Mouse (Mus musculus) liver, embryonic 15.5 days (tissue): ENCODE results near the gene Mybbp1a. TPM values are rescaled to one million over a fixed set of nuclear protein-coding genes. Genes with fewer than 3 reads are reported as not detected.

Experiments used
- ATAC-seq: fragments of 200-750 bp; cut with Nextera tagmentation; 2 replicates; pipeline ENCODE4 v1.8.0; 2017; ENCODE audit warnings: moderate number of reproducible peaks, mild to moderate bottlenecking, moderate library complexity; ENCODE audit not compliant: insufficient read depth
- H3K27ac ChIP-seq: fragments of 300-500 bp; sonication (generic); replicated peaks from 2 replicates; pipeline ENCODE4 v1.5.1; 2015; ENCODE audit warnings: mild to moderate bottlenecking, inconsistent platforms
- H3K27me3 ChIP-seq: fragments of 300-500 bp; sonication (generic); 2 replicates; pipeline ENCODE4 v1.6.1; 2015; ENCODE audit warnings: mild to moderate bottlenecking, inconsistent platforms
- H3K36me3 ChIP-seq: fragments of 300-500 bp; sonication (generic); replicated peaks from 2 replicates; pipeline ENCODE4 v1.6.1; 2015; ENCODE audit warnings: moderate library complexity, mild to moderate bottlenecking, inconsistent platforms
- H3K4me1 ChIP-seq: fragments of 300-500 bp; sonication (generic); replicated peaks from 2 replicates; pipeline ENCODE4 v1.6.1; 2015; ENCODE audit warnings: inconsistent platforms
- H3K4me2 ChIP-seq: fragments of 300-500 bp; sonication (generic); 2 replicates; pipeline ENCODE4 v1.6.1; 2015; ENCODE audit warnings: moderate library complexity, mild to moderate bottlenecking, inconsistent platforms
- H3K4me3 ChIP-seq: fragments of 300-500 bp; sonication (generic); replicated peaks from 2 replicates; pipeline ENCODE4 v1.5.1; 2015; ENCODE audit warnings: mild to moderate bottlenecking, inconsistent platforms
- H3K9ac ChIP-seq: fragments of 300-500 bp; sonication (generic); 2 replicates; pipeline ENCODE4 v1.6.1; 2015; ENCODE audit warnings: moderate library complexity, mild to moderate bottlenecking, inconsistent platforms
- H3K9me3 ChIP-seq: fragments of 300-500 bp; sonication (generic); replicated peaks from 2 replicates; pipeline ENCODE4 v1.6.1; 2016; ENCODE audit warnings: inconsistent platforms
- WGBS: fragments of 180-500 bp; shearing (Covaris S2); methylation state at CpG from one replicate; pipeline ENCODE4 v1.1.7; 2015; ENCODE audit warnings: mixed read lengths; ENCODE audit not compliant: insufficient replicate concordance; 5-methylcytosine and 5-hydroxymethylcytosine counted together
- polyA plus RNA-seq: library from polyadenylated mRNA; unstranded; fragments of >200 nt; fragmentation: Nextera tagmentation; extraction: Ambion mirVana; gene quantifications from 2 replicates; pipeline ENCODE4 v1.2.1, GENCODE M21; 2015

Gene Mybbp1a
- 66.0 and 70.7 TPM in 2 replicates for polyA plus RNA-seq

GRCm38 (mm10) chr11:72440965-72441664 is at the start of gene Mybbp1a:
Mybbp1a (plus strand) TSS chr11:72441355.
- WGBS, result under 1% methylated on average over 46 of the region's 46 CpGs
- Histone ChIP-seq H3K27me3 (no peaks in the 10 kb centered on the region), H3K27ac (peak within 1 kb of the TSS; percentile 66), H3K4me2 (peak within 1 kb of the TSS; percentile 84), H3K4me1 (peaks cover 23% of the 10 kb centered on the region), H3K9ac (peak within 1 kb of the TSS; percentile 65), H3K4me3 (peak within 1 kb of the TSS; percentile 74), H3K9me3 (no peaks in the 10 kb centered on the region), H3K36me3 (peaks cover 41% of the 10 kb centered on the region)
- peak; percentile 87 for ATAC-seq

- H3K9ac ChIP-seq, result no peak overlapping the region
- no peaks in the 10 kb centered on the region for H3K36me3 ChIP-seq
- H3K9me3 ChIP-seq, result no peaks in the 10 kb centered on the region
- no peak overlapping the region for H3K4me3 ChIP-seq
- H3K4me1 ChIP-seq, result no peaks in the 10 kb centered on the region
- ATAC-seq, result no peak
- no peaks in the 10 kb centered on the region; the same call in 1 of the 2 replicates for H3K27me3 ChIP-seq
- H3K27ac ChIP-seq, result no peak overlapping the region
- no peak overlapping the region for H3K4me2 ChIP-seq
- WGBS, result 52% methylated on average over 3 of the region's 3 CpGs
Measured at GRCm38 (mm10) chr11:72393243-72393642, 47.9 kb upstream of the Mybbp1a start.

- Histone ChIP-seq H3K9ac (no peak overlapping the region), H3K36me3 (no peaks in the 10 kb centered on the region), H3K4me1 (no peaks in the 10 kb centered on the region), H3K4me3 (no peak overlapping the region), H3K27me3 (no peaks in the 10 kb centered on the region; the same call in 1 of the 2 replicates), H3K9me3 (no peaks in the 10 kb centered on the region), H3K4me2 (no peak overlapping the region), H3K27ac (no peak overlapping the region)
- WGBS, result 46% methylated on average over 5 of the region's 5 CpGs
- no peak for ATAC-seq
Measured at GRCm38 (mm10) chr11:72393669-72394068, 47.5 kb upstream of the Mybbp1a start.

GRCm38 (mm10) chr11:72394694-72395093 is 46.5 kb upstream of the Mybbp1a start:
- Histone ChIP-seq H3K4me1 (no peaks in the 10 kb centered on the region), H3K27me3 (no peaks in the 10 kb centered on the region; the same call in 1 of the 2 replicates), H3K4me3 (no peak overlapping the region), H3K27ac (no peak overlapping the region), H3K9me3 (no peaks in the 10 kb centered on the region), H3K9ac (no peak overlapping the region), H3K36me3 (no peaks in the 10 kb centered on the region), H3K4me2 (no peak overlapping the region)
- ATAC-seq, result no peak
- 33% methylated on average over 2 of the region's 2 CpGs for WGBS

GRCm38 (mm10) chr11:72395652-72396051 is 45.5 kb upstream of the Mybbp1a start:
- 73% methylated on average over 6 of the region's 6 CpGs for WGBS
- no peaks in the 10 kb centered on the region for H3K9me3 ChIP-seq
- no peak overlapping the region for H3K4me2 ChIP-seq
- no peak overlapping the region for H3K27ac ChIP-seq
- no peak for ATAC-seq
- no peaks in the 10 kb centered on the region; the same call in 1 of the 2 replicates for H3K27me3 ChIP-seq
- no peak overlapping the region for H3K9ac ChIP-seq
- H3K4me1 ChIP-seq, result no peaks in the 10 kb centered on the region
- H3K4me3 ChIP-seq, result no peak overlapping the region
- no peaks in the 10 kb centered on the region for H3K36me3 ChIP-seq

- H3K4me1 ChIP-seq, result no peaks in the 10 kb centered on the region
- H3K4me2 ChIP-seq, result no peak overlapping the region
- no peak overlapping the region for H3K9ac ChIP-seq
- no peaks in the 10 kb centered on the region for H3K36me3 ChIP-seq
- no peak overlapping the region for H3K4me3 ChIP-seq
- no peaks in the 10 kb centered on the region for H3K9me3 ChIP-seq
- 0 out of 2 replicates have a peak, but pooled peaks have one; percentile 47 for ATAC-seq
- WGBS, result 59% methylated on average over 7 of the region's 7 CpGs
- H3K27me3 ChIP-seq, result no peaks in the 10 kb centered on the region; the same call in 1 of the 2 replicates
- H3K27ac ChIP-seq, result no peak overlapping the region
Measured at GRCm38 (mm10) chr11:72396621-72397020, 44.5 kb upstream of the Mybbp1a start.

GRCm38 (mm10) chr11:72397072-72397471 is 44.1 kb upstream of the Mybbp1a start:
- no peaks in the 10 kb centered on the region for H3K4me1 ChIP-seq
- H3K27me3 ChIP-seq, result no peaks in the 10 kb centered on the region; the same call in 1 of the 2 replicates
- H3K4me3 ChIP-seq, result no peak overlapping the region
- H3K9ac ChIP-seq, result no peak overlapping the region
- H3K27ac ChIP-seq, result no peak overlapping the region
- ATAC-seq, result no peak
- no peaks in the 10 kb centered on the region for H3K36me3 ChIP-seq
- no peaks in the 10 kb centered on the region for H3K9me3 ChIP-seq
- no peak overlapping the region for H3K4me2 ChIP-seq
- WGBS, result 74% methylated on average over 10 of the region's 10 CpGs

GRCm38 (mm10) chr11:72397811-72398525 is 43.2 kb upstream of the Mybbp1a start:
- no peak overlapping the region for H3K4me2 ChIP-seq
- ATAC-seq, result no peak
- WGBS, result 62% methylated on average over 8 of the region's 8 CpGs
- H3K27ac ChIP-seq, result no peak overlapping the region
- no peaks in the 10 kb centered on the region; the same call in 1 of the 2 replicates for H3K27me3 ChIP-seq
- H3K9ac ChIP-seq, result no peak overlapping the region
- H3K4me1 ChIP-seq, result no peaks in the 10 kb centered on the region
- no peak overlapping the region for H3K4me3 ChIP-seq
- H3K9me3 ChIP-seq, result no peaks in the 10 kb centered on the region
- H3K36me3 ChIP-seq, result no peaks in the 10 kb centered on the region

- 84% methylated on average over 12 of the region's 12 CpGs for WGBS
- Histone ChIP-seq H3K9me3 (no peaks in the 10 kb centered on the region), H3K4me3 (no peak overlapping the region), H3K36me3 (no peaks in the 10 kb centered on the region), H3K4me1 (no peaks in the 10 kb centered on the region; the same call in 1 of the 2 replicates), H3K4me2 (no peak overlapping the region), H3K9ac (no peak overlapping the region), H3K27me3 (peaks cover 8% of the 10 kb centered on the region), H3K27ac (no peak overlapping the region)
- ATAC-seq, result no peak
Measured at GRCm38 (mm10) chr11:72401068-72401467, 40.1 kb upstream of the Mybbp1a start.

- no peaks in the 10 kb centered on the region for H3K36me3 ChIP-seq
Measured at GRCm38 (mm10) chr11:72402017-72402416, 39.1 kb upstream of the Mybbp1a start.

GRCm38 (mm10) chr11:72402969-72403368 is 38.2 kb upstream of the Mybbp1a start:
- Histone ChIP-seq H3K9me3 (no peaks in the 10 kb centered on the region), H3K27me3 (peaks cover 11% of the 10 kb centered on the region; the same call in 1 of the 2 replicates), H3K4me1 (peaks cover 12% of the 10 kb centered on the region), H3K9ac (no peak overlapping the region), H3K36me3 (no peaks in the 10 kb centered on the region), H3K4me3 (no peak overlapping the region), H3K27ac (no peak overlapping the region), H3K4me2 (no peak overlapping the region)
- no peak for ATAC-seq
- WGBS, result 74% methylated on average over 12 of the region's 12 CpGs

More at GRCm38 (mm10) chr11:72402017-72402416, 39.1 kb upstream of the Mybbp1a start:
- H3K4me1 ChIP-seq, result peaks cover 2% of the 10 kb centered on the region
- no peak overlapping the region for H3K27ac ChIP-seq
- no peak overlapping the region for H3K4me3 ChIP-seq
- H3K9me3 ChIP-seq, result no peaks in the 10 kb centered on the region
- H3K9ac ChIP-seq, result no peak overlapping the region
- ATAC-seq, result no peak
- H3K27me3 ChIP-seq, result peaks cover 11% of the 10 kb centered on the region
- 78% methylated on average over 5 of the region's 5 CpGs for WGBS
- H3K4me2 ChIP-seq, result no peak overlapping the region
